Mouse (Mus musculus): ENCODE data around the gene Sall1. TPM values are rescaled to one million over a fixed set of nuclear protein-coding genes. Genes with fewer than 3 reads are reported as not detected.

The Sall1 gene
- total RNA-seq, 2 experiments from 2014 or later: 13.6 to 14.6 TPM

- DNase-seq (ENCODE audit: extremely low spot score in 1 of 2, low spot score in 1 of 2): no peak
Observed at GRCm38 (mm10) chr8:89039890-89040289, 4.1 kb downstream of the Sall1 start.

- DNase-seq (ENCODE audit: extremely low spot score in 1 of 2, low spot score in 1 of 2): no peak
Observed at GRCm38 (mm10) chr8:89038920-89039319, 5.0 kb downstream of the Sall1 start.

- no peak for DNase-seq (ENCODE audit: extremely low spot score in 1 of 2, low spot score in 1 of 2)
Observed at GRCm38 (mm10) chr8:89037536-89038236, 6.3 kb downstream of the Sall1 start.

- no peak for DNase-seq (ENCODE audit: extremely low spot score in 1 of 2, low spot score in 1 of 2)
Observed at GRCm38 (mm10) chr8:89032412-89032811, 11.6 kb downstream of the Sall1 start.

- no peak for DNase-seq (ENCODE audit: extremely low spot score in 1 of 2, low spot score in 1 of 2)
Observed at GRCm38 (mm10) chr8:89028156-89028555, 15.8 kb downstream of the Sall1 start.

GRCm38 (mm10) chr8:89026139-89026520, 17.8 kb downstream of the Sall1 start:
- DNase-seq (ENCODE audit: extremely low spot score in 1 of 2, low spot score in 1 of 2): no peak

GRCm38 (mm10) chr8:89025281-89026138, 18.5 kb downstream of the Sall1 start:
- no peak for DNase-seq (ENCODE audit: extremely low spot score in 1 of 2, low spot score in 1 of 2)

GRCm38 (mm10) chr8:89024796-89025195, 19.2 kb downstream of the Sall1 start:
- DNase-seq (ENCODE audit: extremely low spot score in 1 of 2, low spot score in 1 of 2): no peak

GRCm38 (mm10) chr8:89021139-89021538, 22.8 kb downstream of the Sall1 start:
- no peak for DNase-seq (ENCODE audit: extremely low spot score in 1 of 2, low spot score in 1 of 2)

- DNase-seq (ENCODE audit: extremely low spot score in 1 of 2, low spot score in 1 of 2): no peak
Observed at GRCm38 (mm10) chr8:89017891-89018290, 26.1 kb downstream of the Sall1 start.

- no peak for DNase-seq (ENCODE audit: extremely low spot score in 1 of 2, low spot score in 1 of 2)
Observed at GRCm38 (mm10) chr8:89016465-89017070, 27.4 kb downstream of the Sall1 start.

GRCm38 (mm10) chr8:89015539-89015938, 28.4 kb downstream of the Sall1 start:
- no peak for DNase-seq (ENCODE audit: extremely low spot score in 1 of 2, low spot score in 1 of 2)

- DNase-seq (ENCODE audit: extremely low spot score in 1 of 2, low spot score in 1 of 2): no peak
Observed at GRCm38 (mm10) chr8:89012853-89013534, 31.0 kb downstream of the Sall1 start.

- DNase-seq (ENCODE audit: extremely low spot score in 1 of 2, low spot score in 1 of 2): no peak
Observed at GRCm38 (mm10) chr8:89012024-89012712, 31.8 kb downstream of the Sall1 start.

GRCm38 (mm10) chr8:89008784-89009183, 35.2 kb downstream of the Sall1 start:
- no peak for DNase-seq (ENCODE audit: extremely low spot score in 1 of 2, low spot score in 1 of 2)

- no peak for DNase-seq (ENCODE audit: extremely low spot score in 1 of 2, low spot score in 1 of 2)
Observed at GRCm38 (mm10) chr8:89007114-89007513, 36.8 kb downstream of the Sall1 start.

- DNase-seq (ENCODE audit: extremely low spot score in 1 of 2, low spot score in 1 of 2): no peak
Observed at GRCm38 (mm10) chr8:89006426-89006825, 37.5 kb downstream of the Sall1 start.

- no peak for DNase-seq (ENCODE audit: extremely low spot score in 1 of 2, low spot score in 1 of 2)
Observed at GRCm38 (mm10) chr8:89005797-89006196, 38.2 kb downstream of the Sall1 start.

- DNase-seq (ENCODE audit: extremely low spot score in 1 of 2, low spot score in 1 of 2): no peak
Observed at GRCm38 (mm10) chr8:89004041-89004440, 39.9 kb downstream of the Sall1 start.

GRCm38 (mm10) chr8:89003336-89003896, 40.5 kb downstream of the Sall1 start:
- no peak for DNase-seq (ENCODE audit: extremely low spot score in 1 of 2, low spot score in 1 of 2)
